Mouse (Mus musculus): ENCODE measurements around the gene Gm28308. TPM values are rescaled to one million over a fixed set of nuclear protein-coding genes. Genes with fewer than 3 reads are reported as not detected.

Gene Gm28308
- total and polyA plus RNA-seq, 3 experiments, result not detected

DNA sequence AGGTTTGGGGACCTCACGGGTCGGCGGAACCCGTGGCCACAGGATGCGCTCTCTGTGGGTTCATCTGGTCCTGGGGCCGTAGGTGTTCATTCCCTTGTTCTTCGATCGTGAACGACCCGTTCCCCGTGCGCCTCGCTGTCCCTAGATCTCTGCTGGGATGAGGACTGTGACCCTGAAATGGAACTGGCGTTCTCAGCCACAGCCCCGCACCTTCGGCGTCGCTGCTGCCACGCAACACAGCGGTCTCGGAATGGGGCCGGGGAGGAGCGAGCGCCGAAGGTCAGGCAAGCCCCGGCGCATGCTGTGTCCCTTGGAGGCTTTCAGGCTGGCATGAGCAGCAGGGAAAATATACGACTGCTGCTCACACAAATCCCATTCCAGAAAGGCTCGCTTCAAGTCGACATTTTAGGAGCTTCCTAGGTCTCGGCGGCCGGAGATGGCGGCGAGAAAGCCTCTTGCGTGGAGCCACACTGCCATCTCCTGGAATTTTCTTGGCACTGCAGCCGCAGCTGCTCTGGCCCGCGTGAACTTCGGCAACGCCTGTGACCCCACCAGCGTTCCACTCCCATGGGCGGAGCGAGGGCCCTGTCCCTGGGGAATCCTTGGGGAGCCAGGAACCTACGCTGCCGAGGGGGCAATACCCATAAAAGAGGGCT is 8.3 kb upstream of the Gm28308 start, which contains the start of gene Hoxa7:
Gene Hoxa7, minus strand, starts transcription at position 518 of the 656 bp plus-strand sequence.
- peaks cover 0 to 6% of the 10 kb centered on the region in 2 experiments for H3K36me3 ChIP-seq (replicated peaks in 1 of 2; ENCODE audit: control insufficient read depth in 1 of 2, insufficient read depth in 1 of 2, low read length in 1 of 2)
- H3K9me3 ChIP-seq (replicated peaks; ENCODE audit: low read length), result peaks cover 24% of the 10 kb centered on the region
- TF ChIP-seq POLR2A (IDR thresholded peaks at IDR 0.05; ENCODE audit: low read depth, low read length) (peak; percentile 45; the same call in 1 of the 2 replicates), KAT2A (IDR thresholded peaks at IDR 0.05; ENCODE audit: insufficient replicate concordance, low read length) (no peak), MYC (IDR thresholded peaks at IDR 0.05; ENCODE audit: low read depth, low read length) (no peak), POLR2AphosphoS2 (IDR thresholded peaks at IDR 0.05; ENCODE audit: low read depth, low read length) (no peak), CHD2 (IDR thresholded peaks at IDR 0.05; ENCODE audit: low read length) (no peak), CTCF (conservative IDR thresholded peaks at IDR 0.05 in 1 of 2, IDR thresholded peaks at IDR 0.05 in 1 of 2; ENCODE audit: low read depth in 2 of 2, low read length in 2 of 2) (peak; percentile 83 to 98), RAD21 (IDR thresholded peaks at IDR 0.05; ENCODE audit: low read depth, low read length) (peak; percentile 97), IRF4 (IDR thresholded peaks at IDR 0.05; ENCODE audit: low read depth, low read length) (peak; percentile 28; the same call in 1 of the 2 replicates), ELF1 (IDR thresholded peaks at IDR 0.05; ENCODE audit: low read depth, low read length) (peak; percentile 45; the same call in 1 of the 2 replicates), HCFC1 (IDR thresholded peaks at IDR 0.05; ENCODE audit: low read depth, low read length) (no peak), ZKSCAN1 (IDR thresholded peaks at IDR 0.05; ENCODE audit: borderline replicate concordance, low read depth, low read length) (no peak), TCF12 (IDR thresholded peaks at IDR 0.05; ENCODE audit: low read depth, low read length) (peak; percentile 65; the same call in 1 of the 2 replicates), EP300 (IDR thresholded peaks at IDR 0.05; ENCODE audit: low read length) (no peak), UBTF (IDR thresholded peaks at IDR 0.05; ENCODE audit: low read depth, low read length) (no peak), ZNF384 (IDR thresholded peaks at IDR 0.05; ENCODE audit: low read depth, low read length) (no peak), MXI1 (IDR thresholded peaks at IDR 0.05; ENCODE audit: low read depth, low read length) (peak; percentile 59; the same call in 1 of the 2 replicates), BHLHE40 (IDR thresholded peaks at IDR 0.05; ENCODE audit: low read depth, low read length) (peak; percentile 29; the same call in 1 of the 2 replicates), MAFK (IDR thresholded peaks at IDR 0.05; ENCODE audit: insufficient replicate concordance, low read length) (no peak), RCOR1 (conservative IDR thresholded peaks at IDR 0.05; ENCODE audit: low read depth, low read length) (0 out of 2 replicates have a peak, but pooled peaks have one; percentile 47), MAX (IDR thresholded peaks at IDR 0.05; ENCODE audit: low read length) (no peak), JUN (IDR thresholded peaks at IDR 0.05; ENCODE audit: insufficient read depth, low read depth, low read length) (no peak), SIN3A (IDR thresholded peaks at IDR 0.05; ENCODE audit: low read length) (peak; percentile 64; the same call in 1 of the 2 replicates), MEF2A (IDR thresholded peaks at IDR 0.05; ENCODE audit: borderline replicate concordance, low read depth, low read length) (peak; percentile 52), ZC3H11A (IDR thresholded peaks at IDR 0.05; ENCODE audit: low read depth, low read length) (peak; percentile 96), USF1 (IDR thresholded peaks at IDR 0.05; ENCODE audit: low read depth, low read length) (no peak), TBP (conservative IDR thresholded peaks at IDR 0.05; ENCODE audit: low read depth, low read length) (no peak), NELFE (IDR thresholded peaks at IDR 0.05; ENCODE audit: low read depth, low read length) (peak; percentile 63), ZMIZ1 (IDR thresholded peaks at IDR 0.05; ENCODE audit: low read depth, low read length) (no peak), E2F4 (IDR thresholded peaks at IDR 0.05; ENCODE audit: insufficient replicate concordance, low read depth, low read length) (no peak), NRF1 (IDR thresholded peaks at IDR 0.05; ENCODE audit: low read depth, low read length) (peak; percentile 74), SMC3 (IDR thresholded peaks at IDR 0.05; ENCODE audit: low read depth, low read length) (peak; percentile 85), JUND (conservative IDR thresholded peaks at IDR 0.05; ENCODE audit: low read depth, low read length) (no peak), PAX5 (IDR thresholded peaks at IDR 0.05; ENCODE audit: low read length) (no peak), MAZ (IDR thresholded peaks at IDR 0.05; ENCODE audit: low read depth, low read length) (no peak; the same call in 1 of the 2 replicates), ETS1 (conservative IDR thresholded peaks at IDR 0.05; ENCODE audit: low read depth, low read length) (no peak), USF2 (conservative IDR thresholded peaks at IDR 0.05; ENCODE audit: low read depth, low read length) (no peak), GABPA (IDR thresholded peaks at IDR 0.05; ENCODE audit: insufficient replicate concordance, low read depth, low read length) (no peak), CHD1 (IDR thresholded peaks at IDR 0.05; ENCODE audit: low read depth, low read length) (no peak)
- peaks cover 0 to 13% of the 10 kb centered on the region in 2 experiments; a peak in 2 of 4 replicates for H3K4me1 ChIP-seq (ENCODE audit: control insufficient read depth in 1 of 2, insufficient read depth in 2 of 2)
- H3K27me3 ChIP-seq (replicated peaks), result no peaks in the 10 kb centered on the region
- dilution Hi-C loops (cut with MboI; ENCODE audit: extremely low pct_ligation_motif_present, extremely low pct_unique_long_range_greater_than_20kb, low sequenced_read_pairs) (no loop called here), in situ Hi-C loops (cut with MboI; ENCODE audit: low pct_ligation_motif_present, low pct_unique_long_range_greater_than_20kb, low sequenced_read_pairs) (loop anchor here (10.0 to 25.0 kb wide), 3 partner anchors 209 to 1007 kb away; partner anchors contain the start of gene Skap2)
- H3K27ac ChIP-seq (ENCODE audit: insufficient read depth, low read depth), result peak within 1 kb of the TSS; percentile 18; the same call in 1 of the 2 replicates
- H3K9ac ChIP-seq (ENCODE audit: insufficient read depth, low read depth), result peak within 1 kb of the TSS; percentile 78
- peak within 1 kb of the TSS; percentile 57 for H3K4me2 ChIP-seq (ENCODE audit: insufficient read depth, low read depth, poor library complexity, severe bottlenecking)
- peak within 1 kb of the TSS; percentile 75 to 87 (median 76) for H3K4me3 ChIP-seq (replicated peaks in 1 of 3; ENCODE audit: low read depth in 2 of 3, low read length in 2 of 3, poor library complexity in 1 of 3)
- peak; percentile 89 for DNase-seq (ENCODE audit: extremely low read depth)
- no peaks in the 10 kb centered on the region for H3K79me2 ChIP-seq (replicated peaks; ENCODE audit: control insufficient read depth, extremely low read depth, insufficient read depth, poor library complexity, severe bottlenecking)
